Mouse (Mus musculus) lung, postnatal 0 days (tissue): ENCODE results near the gene Ddhd1. TPM values are rescaled to one million over a fixed set of nuclear protein-coding genes. Genes with fewer than 3 reads are reported as not detected.
"Not testable (repeated sequence)": the region's sequence is repeated elsewhere in the genome, so short reads cannot be mapped to it uniquely, and the experiment has no call there.

Experiments used
- ATAC-seq: fragments of 200-750 bp; cut with Nextera tagmentation; 2 replicates; pipeline ENCODE4 v1.8.0; 2017; ENCODE audit warnings: moderate library complexity
- DNase-seq: peaks from one replicate; pipeline ENCODE4 v3.0.0-alpha.2; 2016; ENCODE audit warnings: low spot score
- H3K27ac ChIP-seq: fragments of 300-500 bp; sonication (generic); 2 replicates; pipeline ENCODE4 v1.5.1; 2014; ENCODE audit warnings: antibody characterized with exemption, mild to moderate bottlenecking, low read length, mixed read lengths
- H3K27me3 ChIP-seq: fragments of 300-500 bp; sonication (generic); replicated peaks from 2 replicates; pipeline ENCODE4 v1.6.1; 2014; ENCODE audit warnings: low read length, mixed read lengths; ENCODE audit not compliant: insufficient read depth
- H3K36me3 ChIP-seq: fragments of 300-500 bp; sonication (generic); 2 replicates; pipeline ENCODE4 v1.6.1; 2014; ENCODE audit warnings: low read length, mixed read lengths; ENCODE audit not compliant: insufficient read depth
- H3K4me1 ChIP-seq: fragments of 300-500 bp; sonication (generic); 2 replicates; pipeline ENCODE4 v1.6.1; 2014; ENCODE audit warnings: antibody characterized with exemption, low read depth, low read length, mixed read lengths; ENCODE audit not compliant: insufficient read depth
- H3K4me2 ChIP-seq: fragments of 300-500 bp; sonication (generic); replicated peaks from 2 replicates; pipeline ENCODE4 v1.6.1; 2014; ENCODE audit warnings: low read depth, mild to moderate bottlenecking, low read length, moderate library complexity, mixed read lengths
- H3K4me3 ChIP-seq: fragments of 300-500 bp; sonication (generic); 2 replicates; pipeline ENCODE4 v1.5.1; 2014; ENCODE audit warnings: low read depth, low read length
- H3K9ac ChIP-seq: fragments of 300-500 bp; sonication (generic); replicated peaks from 2 replicates; pipeline ENCODE4 v1.6.1; 2014; ENCODE audit warnings: low read depth, mild to moderate bottlenecking
- H3K9me3 ChIP-seq: fragments of 300-500 bp; sonication (generic); 2 replicates; pipeline ENCODE4 v1.6.1; 2016; ENCODE audit warnings: low read length, mixed read lengths
- CTCF ChIP-seq: IDR thresholded peaks from 2 replicates; pipeline ENCODE4 v1.5.1; 2016; ENCODE audit warnings: antibody characterized with exemption, mild to moderate bottlenecking
- EP300 ChIP-seq: IDR thresholded peaks from 2 replicates; pipeline ENCODE4 v1.6.1; 2016; ENCODE audit warnings: antibody characterized with exemption, mild to moderate bottlenecking, control low read depth
- WGBS: fragments of 180-500 bp; shearing (Covaris S2); extraction: QIAGEN DNeasy Blood & Tissue Kit; methylation state at CpG from one replicate; pipeline ENCODE4 v1.1.7; 2014; 5-methylcytosine and 5-hydroxymethylcytosine counted together
- polyA plus RNA-seq: library from polyadenylated mRNA; unstranded; fragments of >200 nt; fragmentation: Nextera tagmentation; extraction: Ambion mirVana; gene quantifications from 2 replicates; pipeline ENCODE4 v1.2.1, GENCODE M21; 2015

Ddhd1 gene
- polyA plus RNA-seq, 1 experiment from 2014 or later = 7.5 TPM

DNA sequence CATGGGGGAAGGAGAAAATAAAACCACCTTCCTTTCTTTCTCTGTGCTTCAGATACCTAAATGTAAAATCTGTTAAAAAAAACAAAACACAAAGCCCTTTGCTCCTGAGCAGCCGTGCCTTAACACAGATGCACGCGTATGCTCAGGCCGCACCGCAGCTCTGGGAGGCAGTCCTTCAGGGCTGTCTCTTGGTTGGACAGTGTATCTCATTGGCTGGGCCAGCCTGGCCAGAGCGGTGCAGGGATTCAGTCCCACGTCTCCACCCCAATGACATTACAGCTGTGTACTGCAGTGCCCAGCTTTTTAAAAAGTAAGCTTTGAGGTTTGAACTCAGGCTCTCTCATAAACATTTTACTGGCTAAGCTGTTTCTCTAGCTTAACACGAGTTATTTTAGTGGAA is 60.1 kb downstream of the Ddhd1 start:
- no peak for ATAC-seq
- Histone ChIP-seq H3K4me1 (no peaks in the 10 kb centered on the region), H3K27ac (no peak overlapping the region), H3K9ac (no peak overlapping the region), H3K9me3 (no peaks in the 10 kb centered on the region), H3K4me2 (no peak overlapping the region), H3K4me3 (no peak overlapping the region), H3K36me3 (peaks cover 3% of the 10 kb centered on the region; the same call in 1 of the 2 replicates), H3K27me3 (no peaks in the 10 kb centered on the region)
- DNase-seq = no peak
- 72% methylated on average over 8 of the region's 8 CpGs for WGBS
- TF ChIP-seq EP300 (no peak), CTCF (no peak)

DNA sequence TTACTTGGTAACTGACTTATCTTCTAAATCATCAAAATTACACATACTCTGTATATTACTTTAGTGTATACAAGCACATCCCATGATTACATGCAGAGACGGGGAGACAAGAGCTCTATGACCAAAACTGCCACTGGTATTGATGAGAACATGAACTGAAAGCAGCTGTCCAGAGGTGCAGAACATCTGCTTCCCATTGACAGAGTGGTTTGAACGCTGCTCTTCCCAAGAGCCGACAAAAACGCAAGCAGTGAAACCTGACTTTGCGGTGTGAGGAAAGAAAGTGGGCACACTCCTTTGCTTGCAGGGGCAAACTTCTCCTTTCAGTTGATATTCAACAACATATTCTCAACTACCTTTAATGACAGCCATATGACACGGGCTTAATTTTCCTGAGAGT is 64.7 kb downstream of the Ddhd1 start:
- TF ChIP-seq CTCF = no peak
- TF ChIP-seq EP300 = no peak
- no peaks in the 10 kb centered on the region for H3K27me3 ChIP-seq
- no peak for ATAC-seq
- WGBS = 82% methylated on average over 6 of the region's 6 CpGs
- no peak overlapping the region for H3K4me2 ChIP-seq
- no peak overlapping the region for H3K9ac ChIP-seq
- H3K4me1 ChIP-seq = no peaks in the 10 kb centered on the region
- peaks cover 3% of the 10 kb centered on the region; the same call in 1 of the 2 replicates for H3K36me3 ChIP-seq
- no peaks in the 10 kb centered on the region for H3K9me3 ChIP-seq
- no peak for DNase-seq
- no peak overlapping the region for H3K4me3 ChIP-seq
- H3K27ac ChIP-seq = no peak overlapping the region

DNA sequence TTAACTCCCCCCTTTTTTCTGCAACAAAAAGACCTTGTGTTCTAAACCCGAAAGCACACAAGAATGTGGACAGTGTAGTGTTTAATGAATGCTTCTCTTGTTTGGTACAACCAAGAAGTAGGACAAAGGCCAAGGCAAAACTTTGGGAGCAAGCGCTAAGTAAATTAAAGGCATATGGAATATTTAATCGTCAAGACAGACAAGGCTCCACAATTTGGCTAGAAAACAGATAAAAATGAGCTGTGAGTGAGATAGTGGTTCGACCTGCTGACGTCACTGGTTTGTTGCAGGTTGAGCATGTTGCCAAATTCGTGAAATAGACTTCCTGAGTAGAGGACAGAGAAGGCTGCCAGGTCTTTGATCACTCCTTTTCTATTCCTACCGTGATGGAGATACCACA is 69.5 kb downstream of the Ddhd1 start:
- TF ChIP-seq EP300 = no peak; the same call in 1 of the 2 replicates
- ATAC-seq (peak; percentile 54), DNase-seq (peak; percentile 62)
- Histone ChIP-seq H3K36me3 (no peaks in the 10 kb centered on the region), H3K4me3 (no peak overlapping the region), H3K27me3 (no peaks in the 10 kb centered on the region), H3K9me3 (no peaks in the 10 kb centered on the region), H3K4me2 (no peak overlapping the region), H3K9ac (no peak overlapping the region), H3K27ac (no peak overlapping the region), H3K4me1 (no peaks in the 10 kb centered on the region; the same call in 1 of the 2 replicates)
- 34% methylated on average over 7 of the region's 7 CpGs for WGBS

DNA sequence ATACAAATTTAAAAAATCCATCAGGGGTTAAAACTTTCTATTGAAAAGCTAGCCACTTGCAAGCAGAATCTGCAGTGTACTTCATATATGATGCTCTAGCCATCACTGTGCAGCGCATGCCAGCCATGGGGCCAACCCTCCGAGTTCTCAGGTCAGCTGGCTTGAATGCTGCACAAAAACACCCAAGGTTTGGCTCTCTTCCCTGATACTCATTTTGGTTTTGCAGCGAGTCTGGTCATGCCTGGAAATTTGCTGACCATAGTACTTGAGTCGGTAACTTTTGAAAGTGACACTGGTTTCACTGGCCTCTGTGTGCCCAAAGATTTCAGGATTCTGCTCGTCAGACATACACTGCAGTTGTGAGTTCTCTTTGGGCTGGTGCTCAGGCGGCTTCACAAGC is 70.4 kb downstream of the Ddhd1 start:
- no peak for TF ChIP-seq CTCF
- no peak for TF ChIP-seq EP300
- no peak for DNase-seq
- no peak overlapping the region for H3K4me2 ChIP-seq
- no peak for ATAC-seq
- H3K36me3 ChIP-seq = no peaks in the 10 kb centered on the region
- H3K9me3 ChIP-seq = no peaks in the 10 kb centered on the region
- no peak overlapping the region for H3K9ac ChIP-seq
- H3K4me3 ChIP-seq = no peak overlapping the region
- no peaks in the 10 kb centered on the region; the same call in 1 of the 2 replicates for H3K4me1 ChIP-seq
- 53% methylated on average over 6 of the region's 6 CpGs for WGBS
- no peak overlapping the region for H3K27ac ChIP-seq
- no peaks in the 10 kb centered on the region for H3K27me3 ChIP-seq

DNA sequence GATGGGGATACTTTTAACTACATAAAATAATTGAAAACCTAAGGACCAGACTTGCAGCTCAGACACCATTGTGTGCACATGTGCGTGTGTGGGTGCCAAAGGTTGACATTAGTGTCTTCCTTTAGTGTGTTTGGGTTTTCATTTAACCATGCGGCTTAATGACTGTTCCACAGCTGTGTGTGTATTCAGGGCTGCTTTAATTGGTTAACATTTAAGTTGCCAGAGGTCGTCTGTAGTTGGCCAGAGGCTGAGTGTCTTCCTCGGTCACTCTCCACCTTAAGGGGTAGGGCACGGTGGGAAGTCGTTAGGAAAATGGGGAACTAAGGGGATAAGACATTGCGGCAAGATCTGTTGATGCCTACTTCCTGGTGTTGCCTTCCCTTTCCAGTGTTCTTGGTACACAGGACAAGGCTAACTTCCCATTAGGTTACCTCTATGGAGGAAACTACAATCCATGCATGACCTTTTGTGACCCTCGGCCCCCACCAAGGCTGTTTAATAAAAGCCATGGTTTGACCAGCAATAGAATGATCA is 74.4 kb downstream of the Ddhd1 start:
- TF ChIP-seq EP300 (no peak), CTCF (no peak)
- Histone ChIP-seq H3K9me3 (no peaks in the 10 kb centered on the region), H3K9ac (no peak overlapping the region), H3K4me1 (no peaks in the 10 kb centered on the region; the same call in 1 of the 2 replicates), H3K36me3 (no peaks in the 10 kb centered on the region), H3K4me2 (no peak overlapping the region), H3K4me3 (no peak overlapping the region), H3K27me3 (no peaks in the 10 kb centered on the region), H3K27ac (no peak overlapping the region)
- no peak for DNase-seq
- ATAC-seq = no peak
- 66% methylated on average over 8 of the region's 8 CpGs for WGBS

DNA sequence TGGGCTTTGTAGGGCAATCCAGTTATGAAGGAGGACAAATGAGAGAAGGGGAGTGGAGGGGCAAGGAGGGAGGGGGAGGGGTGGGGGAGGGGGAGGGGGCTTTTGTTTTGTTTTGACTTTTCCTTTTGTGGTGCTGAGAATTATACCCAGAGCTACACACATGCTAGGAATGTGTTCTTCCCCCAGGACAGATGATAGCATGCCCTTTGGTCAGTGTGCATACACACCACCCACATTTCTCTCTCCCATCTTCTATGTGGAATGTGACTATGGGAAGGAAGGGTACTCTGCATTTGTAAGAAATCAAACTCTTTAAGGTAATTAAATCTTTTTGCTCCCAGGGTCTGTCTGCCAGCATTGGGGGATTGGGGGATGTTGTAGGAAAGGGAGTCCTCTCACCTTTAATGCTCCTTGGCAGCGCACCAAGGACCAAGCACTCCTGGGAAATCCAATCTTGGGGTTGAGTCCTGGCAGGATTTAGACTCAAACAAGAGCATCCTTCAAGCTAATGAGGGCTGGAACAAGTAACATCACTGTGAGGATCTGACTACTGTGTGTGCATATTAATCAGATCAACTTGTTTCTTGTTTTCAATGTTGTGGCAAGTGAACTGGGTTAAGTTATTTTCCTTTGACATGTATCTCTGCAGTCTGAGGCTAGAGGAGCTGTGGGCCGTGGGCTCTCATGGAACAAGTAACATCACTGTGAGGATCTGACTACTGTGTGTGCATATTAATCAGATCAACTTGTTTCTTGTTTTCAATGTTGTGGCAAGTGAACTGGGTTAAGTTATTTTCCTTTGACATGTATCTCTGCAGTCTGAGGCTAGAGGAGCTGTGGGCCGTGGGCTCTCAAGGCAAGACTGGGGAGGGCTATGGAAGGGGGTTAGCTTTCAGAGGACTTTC is 76.8 kb downstream of the Ddhd1 start:
- ATAC-seq = not testable (repeated sequence)

More for the DNA sequence above, 76.8 kb downstream of the Ddhd1 start:
- not testable (repeated sequence) for H3K36me3 ChIP-seq, H3K9ac ChIP-seq, H3K4me1 ChIP-seq, H3K27me3 ChIP-seq, DNase-seq, H3K27ac ChIP-seq, H3K4me3 ChIP-seq, H3K4me2 ChIP-seq, H3K9me3 ChIP-seq
- WGBS = 76% methylated on average over 3 of the region's 3 CpGs
